Mouse (Mus musculus) layer of hippocampus, adult 9-10 months (tissue): ENCODE data around the gene Klhl30.

Source experiments
- DNase-seq: peaks from one replicate; pipeline ENCODE4 v3.0.0; 2022; ENCODE audit warnings: low spot score

Gene Klhl30

GRCm38 (mm10) chr1:91350841-91351240 lies at the start of gene Klhl30:
Klhl30 (plus strand) TSS chr1:91351016.
- no peak for DNase-seq

GRCm38 (mm10) chr1:91301206-91301920 lies 49.5 kb upstream of the Klhl30 start:
- no peak for DNase-seq

GRCm38 (mm10) chr1:91302021-91302420 lies 48.8 kb upstream of the Klhl30 start:
- no peak for DNase-seq

GRCm38 (mm10) chr1:91304621-91305020 lies 46.2 kb upstream of the Klhl30 start:
- DNase-seq: no peak

- no peak for DNase-seq
Observed at GRCm38 (mm10) chr1:91309366-91310085, 41.3 kb upstream of the Klhl30 start.

- DNase-seq: no peak
Observed at GRCm38 (mm10) chr1:91312273-91312672, 38.5 kb upstream of the Klhl30 start.

GRCm38 (mm10) chr1:91313251-91313650 lies 37.6 kb upstream of the Klhl30 start:
- DNase-seq: no peak

GRCm38 (mm10) chr1:91317656-91318055 lies 33.2 kb upstream of the Klhl30 start:
- DNase-seq: no peak

- DNase-seq: no peak
Observed at GRCm38 (mm10) chr1:91321760-91322438, 28.9 kb upstream of the Klhl30 start, which contains the start of gene Espnl. Espnl (plus strand) TSS chr1:91322075.

- DNase-seq: no peak
Observed at GRCm38 (mm10) chr1:91324646-91325045, 26.2 kb upstream of the Klhl30 start.

GRCm38 (mm10) chr1:91325488-91326042 lies 25.3 kb upstream of the Klhl30 start:
- DNase-seq: no peak

GRCm38 (mm10) chr1:91332102-91332501 lies 18.7 kb upstream of the Klhl30 start:
- no peak for DNase-seq

GRCm38 (mm10) chr1:91333582-91333981 lies 17.2 kb upstream of the Klhl30 start:
- no peak for DNase-seq

GRCm38 (mm10) chr1:91337355-91337754 lies 13.5 kb upstream of the Klhl30 start:
- DNase-seq: no peak

GRCm38 (mm10) chr1:91344001-91344400 lies 6.8 kb upstream of the Klhl30 start:
- no peak for DNase-seq

- DNase-seq: no peak
Observed at GRCm38 (mm10) chr1:91344921-91345685, 5.7 kb upstream of the Klhl30 start.

- peak; percentile 41 for DNase-seq
Observed at GRCm38 (mm10) chr1:91346892-91347291, 3.9 kb upstream of the Klhl30 start.

- DNase-seq: no peak
Observed at GRCm38 (mm10) chr1:91351249-91351648, 433 bp downstream of the Klhl30 start.

- DNase-seq: no peak
Observed at GRCm38 (mm10) chr1:91352277-91352676, 1.5 kb downstream of the Klhl30 start.

GRCm38 (mm10) chr1:91356105-91356504 lies 5.3 kb downstream of the Klhl30 start:
- DNase-seq: no peak

GRCm38 (mm10) chr1:91362113-91362512 lies 11.3 kb downstream of the Klhl30 start:
- no peak for DNase-seq
